Mouse (Mus musculus): ENCODE data around the gene Fbxo34.

GRCm38 (mm10) chr14:47576687-47577086, 126.5 kb downstream of the Fbxo34 start:
- TF ChIP-seq GATA1 (IDR thresholded peaks at IDR 0.05; ENCODE audit: borderline replicate concordance, low read length) (no peak), FLI1 (IDR thresholded peaks at IDR 0.05; ENCODE audit: low read length) (no peak)
